Mouse (Mus musculus) forebrain, embryonic 14.5 days (tissue): ENCODE data around the gene Aldh16a1. TPM values are rescaled to one million over a fixed set of nuclear protein-coding genes. Genes with fewer than 3 reads are reported as not detected.

Source experiments
- ATAC-seq: fragments of 200-750 bp; cut with Nextera tagmentation; 2 replicates; pipeline ENCODE4 v1.8.0; 2017; ENCODE audit warnings: mild to moderate bottlenecking, moderate library complexity
- DNase-seq: peaks from one replicate; pipeline ENCODE4 v3.0.0-alpha.2; 2015; ENCODE audit warnings: low spot score
- H3K27ac ChIP-seq: fragments of 300-500 bp; sonication (generic); 2 replicates; pipeline ENCODE4 v1.5.1; 2014; ENCODE audit warnings: low read depth, mild to moderate bottlenecking, control low read depth, low read length, moderate library complexity
- H3K27me3 ChIP-seq: fragments of 300-500 bp; sonication (generic); replicated peaks from 2 replicates; pipeline ENCODE4 v1.6.1; 2014; ENCODE audit warnings: low read length, control low read depth, mixed read lengths; ENCODE audit not compliant: control insufficient read depth, insufficient read depth
- H3K36me3 ChIP-seq: fragments of 300-500 bp; sonication (generic); 2 replicates; pipeline ENCODE4 v1.6.1; 2014; ENCODE audit warnings: low read length, control low read depth; ENCODE audit not compliant: control insufficient read depth, insufficient read depth
- H3K4me1 ChIP-seq: fragments of 300-500 bp; sonication (generic); 2 replicates; pipeline ENCODE4 v1.6.1; 2014; ENCODE audit warnings: antibody characterized with exemption, low read length, control low read depth; ENCODE audit not compliant: control insufficient read depth, insufficient read depth
- H3K4me2 ChIP-seq: fragments of 300-500 bp; sonication (generic); 2 replicates; pipeline ENCODE4 v1.6.1; 2014; ENCODE audit warnings: mild to moderate bottlenecking, control low read depth, low read length
- H3K4me3 ChIP-seq: fragments of 300-500 bp; sonication (generic); 2 replicates; pipeline ENCODE4 v1.5.1; 2014; ENCODE audit warnings: low read depth, low read length, control low read depth
- H3K9ac ChIP-seq: fragments of 300-500 bp; sonication (generic); 2 replicates; pipeline ENCODE4 v1.6.1; 2014; ENCODE audit warnings: mild to moderate bottlenecking, low read length, control low read depth, moderate library complexity
- H3K9me3 ChIP-seq: fragments of 300-500 bp; sonication (generic); replicated peaks from 2 replicates; pipeline ENCODE4 v1.6.1; 2016; ENCODE audit warnings: low read length, control low read depth, mixed read lengths; ENCODE audit not compliant: control insufficient read depth
- WGBS: fragments of 180-500 bp; shearing (Covaris S2); extraction: QIAGEN DNeasy Blood & Tissue Kit; methylation state at CpG from one replicate; pipeline ENCODE4 v1.1.7; 2014; 5-methylcytosine and 5-hydroxymethylcytosine counted together
- polyA plus RNA-seq: library from polyadenylated mRNA; unstranded; fragments of >200 nt; fragmentation: Nextera tagmentation; extraction: Ambion mirVana; gene quantifications from 2 replicates; pipeline ENCODE4 v1.2.1, GENCODE M21; 2014

The Aldh16a1 gene
- polyA plus RNA-seq, result 24.4 and 26.8 TPM in 2 replicates

DNA sequence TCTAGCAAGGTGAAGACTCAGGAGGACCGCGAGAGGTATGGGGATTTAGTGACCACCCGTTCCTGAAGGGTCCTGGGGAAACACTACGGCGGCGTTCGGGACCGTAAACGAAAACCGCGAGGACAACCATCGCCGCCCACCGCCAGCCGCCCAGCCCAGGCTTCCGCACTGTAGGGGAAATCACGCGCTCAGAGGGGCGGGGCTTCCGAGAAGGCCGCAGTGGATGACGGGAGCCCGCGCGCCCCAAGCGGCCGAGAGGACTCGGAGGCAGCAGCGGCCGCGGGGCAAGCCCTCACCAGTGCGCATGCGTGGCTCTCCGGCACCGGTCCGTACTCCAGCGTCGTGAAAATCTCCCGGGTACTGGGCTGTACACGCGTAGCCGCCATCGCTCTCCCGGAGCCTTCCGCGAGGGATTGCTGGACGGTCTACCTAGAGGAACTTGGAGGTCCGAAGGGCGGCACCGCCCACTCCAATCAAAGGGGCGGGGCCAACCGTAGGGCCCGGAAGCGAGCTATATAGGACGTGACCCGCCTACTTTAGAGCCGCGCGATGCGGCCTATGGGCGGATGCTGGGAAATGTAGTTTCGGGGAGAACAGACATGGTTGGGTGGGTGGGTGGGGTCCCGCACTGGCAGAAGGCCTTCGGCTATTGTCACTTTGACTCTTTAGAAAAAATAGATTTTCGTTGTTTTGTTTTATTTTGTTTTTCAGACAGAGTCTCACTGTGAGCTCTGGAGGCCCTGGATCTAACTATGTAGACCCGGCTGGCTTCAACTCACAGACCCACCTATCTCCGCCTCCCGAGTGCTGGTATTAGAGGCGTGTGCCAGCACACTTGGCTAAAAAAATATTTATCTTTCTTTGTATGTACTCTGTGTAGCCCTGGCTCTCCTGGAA lies at the start of gene Aldh16a1, which contains the start of gene Pih1d1:
Aldh16a1 (minus strand) TSS at position 489 of the 897 bp plus-strand sequence.
Pih1d1 (plus strand) TSS at position 208 of the 897 bp plus-strand sequence.
- Histone ChIP-seq H3K4me3 (peak within 1 kb of the TSS; percentile 50), H3K4me1 (peaks cover 8% of the 10 kb centered on the region), H3K9me3 (no peaks in the 10 kb centered on the region), H3K36me3 (peaks cover 17% of the 10 kb centered on the region; the same call in 1 of the 2 replicates), H3K27ac (peak within 1 kb of the TSS; percentile 89), H3K9ac (peak within 1 kb of the TSS; percentile 83), H3K4me2 (peak within 1 kb of the TSS; percentile 84), H3K27me3 (no peaks in the 10 kb centered on the region)
- ATAC-seq (peak; percentile 97), DNase-seq (peak; percentile 98)
- WGBS, result 5% methylated on average over 67 of the region's 69 CpGs

DNA sequence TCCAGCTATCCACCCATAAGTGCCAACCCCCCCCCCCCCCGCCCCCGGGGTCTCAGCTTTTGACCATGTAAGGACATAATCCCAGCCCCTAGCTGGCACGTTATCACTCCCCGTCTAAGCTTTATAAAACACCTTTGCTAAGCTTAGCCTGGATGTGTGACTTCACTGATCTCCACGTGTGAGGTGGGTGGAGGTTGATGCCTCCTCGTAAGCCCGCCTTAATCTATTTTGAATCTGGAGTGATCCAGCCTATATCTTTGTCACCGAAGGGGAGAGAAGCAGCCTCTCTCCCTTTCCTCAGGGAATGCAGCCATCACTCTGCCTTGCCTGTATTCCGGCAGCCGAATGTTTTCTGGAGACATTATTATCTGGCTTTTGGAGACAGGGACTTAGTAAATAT lies 48.3 kb upstream of the Aldh16a1 start:
- Histone ChIP-seq H3K36me3 (no peaks in the 10 kb centered on the region), H3K4me3 (no peak overlapping the region), H3K4me1 (no peaks in the 10 kb centered on the region), H3K4me2 (no peak overlapping the region), H3K9me3 (no peaks in the 10 kb centered on the region), H3K27ac (no peak overlapping the region), H3K27me3 (0 out of 2 replicates have a peak, but pooled peaks cover 3% of the 10 kb centered on the region), H3K9ac (no peak overlapping the region)
- DNase-seq (no peak), ATAC-seq (no peak)
- 65% methylated on average over 10 of the region's 10 CpGs for WGBS

DNA sequence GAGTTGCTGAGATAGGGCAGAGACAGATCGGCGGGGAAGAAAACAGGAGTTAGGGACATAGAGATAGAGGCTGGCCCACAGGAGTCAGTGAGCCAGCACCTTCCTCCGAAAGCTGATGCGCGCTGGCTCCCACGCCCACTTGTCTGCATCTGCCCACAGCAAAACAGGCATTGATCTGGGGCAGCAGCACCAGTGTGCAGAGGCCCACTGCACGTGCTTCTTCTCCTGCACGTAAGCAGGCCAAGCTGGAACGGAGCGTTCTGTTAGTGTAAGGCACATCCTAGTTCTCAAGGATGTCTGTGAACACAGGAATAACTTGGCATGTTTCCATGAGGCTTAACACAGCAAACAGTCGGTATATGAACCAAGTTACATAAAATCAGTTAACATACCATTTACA lies 44.6 kb upstream of the Aldh16a1 start:
- H3K4me1 ChIP-seq, result no peaks in the 10 kb centered on the region
- WGBS, result 82% methylated on average over 11 of the region's 11 CpGs
- DNase-seq (no peak), ATAC-seq (no peak)
- H3K36me3 ChIP-seq, result no peaks in the 10 kb centered on the region
- 0 out of 2 replicates have a peak, but pooled peaks cover 3% of the 10 kb centered on the region for H3K27me3 ChIP-seq
- no peaks in the 10 kb centered on the region for H3K9me3 ChIP-seq
- H3K4me2 ChIP-seq, result no peak overlapping the region
- H3K4me3 ChIP-seq, result no peak overlapping the region
- H3K9ac ChIP-seq, result no peak overlapping the region
- H3K27ac ChIP-seq, result no peak overlapping the region

DNA sequence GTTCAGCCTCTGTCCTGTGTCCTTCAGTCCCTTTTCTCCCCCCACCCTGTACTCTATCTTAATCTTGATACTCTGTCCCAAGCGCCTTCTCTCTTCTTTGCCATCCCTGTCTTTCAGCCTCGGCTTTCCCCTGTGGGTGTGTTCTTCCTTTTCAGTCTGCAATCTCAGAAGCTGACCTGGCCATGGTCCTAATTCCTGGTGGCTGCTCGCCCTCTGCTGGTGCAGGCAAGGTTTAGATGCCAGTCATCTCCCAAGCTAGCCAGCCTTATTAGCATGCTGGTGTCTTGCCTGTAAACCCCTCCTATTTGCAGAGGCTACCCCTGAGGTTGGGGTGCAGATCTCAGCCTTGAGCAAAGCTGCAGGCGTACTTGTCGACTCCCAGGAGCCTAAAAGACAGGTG lies 44.1 kb upstream of the Aldh16a1 start:
- DNase-seq (peak; percentile 84), ATAC-seq (peak; percentile 73)
- H3K27ac ChIP-seq, result no peak overlapping the region
- 0 out of 2 replicates have a peak, but pooled peaks cover 3% of the 10 kb centered on the region for H3K27me3 ChIP-seq
- no peaks in the 10 kb centered on the region for H3K36me3 ChIP-seq
- H3K4me2 ChIP-seq, result no peak overlapping the region
- WGBS, result 13% methylated on average over 5 of the region's 5 CpGs
- no peak overlapping the region for H3K4me3 ChIP-seq
- H3K4me1 ChIP-seq, result no peaks in the 10 kb centered on the region
- no peaks in the 10 kb centered on the region for H3K9me3 ChIP-seq
- H3K9ac ChIP-seq, result no peak overlapping the region

DNA sequence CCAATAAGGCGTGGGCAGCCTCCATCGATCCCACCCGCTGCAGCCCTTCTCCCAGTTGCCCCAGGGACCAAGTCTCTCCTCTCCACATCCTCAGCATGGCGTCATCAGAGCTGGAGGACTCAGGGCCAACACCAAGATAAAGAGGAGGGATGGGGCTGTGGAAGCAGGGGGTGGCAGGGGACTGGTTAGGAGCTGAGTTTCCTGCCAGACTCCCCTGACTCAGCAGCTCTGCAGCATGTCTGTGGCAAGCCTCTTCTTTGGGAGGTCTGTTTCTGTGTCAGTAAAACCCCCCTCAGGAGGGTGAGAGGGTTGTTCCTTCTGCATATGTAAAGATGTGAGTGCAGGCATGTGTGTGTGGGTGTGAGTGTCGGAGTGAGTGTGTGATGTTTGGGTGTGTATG lies 42.6 kb upstream of the Aldh16a1 start:
- Histone ChIP-seq H3K4me1 (no peaks in the 10 kb centered on the region), H3K9me3 (no peaks in the 10 kb centered on the region), H3K4me2 (no peak overlapping the region), H3K9ac (no peak overlapping the region), H3K4me3 (no peak overlapping the region), H3K27me3 (no peaks in the 10 kb centered on the region), H3K27ac (no peak overlapping the region), H3K36me3 (no peaks in the 10 kb centered on the region)
- ATAC-seq (no peak), DNase-seq (no peak)
- 71% methylated on average over 5 of the region's 5 CpGs for WGBS

DNA sequence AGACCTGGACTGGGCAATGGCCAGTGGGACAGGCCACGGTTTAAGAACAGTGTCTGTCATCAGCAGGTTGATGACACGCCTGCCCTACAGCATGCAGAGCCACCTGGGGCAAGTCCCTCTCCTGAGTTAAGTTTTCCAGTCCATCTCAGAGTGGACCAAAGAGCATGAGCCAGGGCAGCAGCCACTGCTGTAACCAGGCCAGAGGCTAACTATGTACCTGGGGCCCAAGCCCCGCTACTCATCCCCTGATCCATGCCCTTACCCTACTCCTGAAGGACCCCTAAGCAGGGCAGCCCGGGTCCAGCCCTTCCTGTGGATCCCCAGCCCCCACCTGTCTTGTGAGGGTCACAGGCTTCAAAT lies 41.8 kb upstream of the Aldh16a1 start:
- Histone ChIP-seq H3K4me2 (no peak overlapping the region), H3K4me3 (no peak overlapping the region), H3K27ac (no peak overlapping the region), H3K9ac (no peak overlapping the region), H3K4me1 (no peaks in the 10 kb centered on the region), H3K27me3 (no peaks in the 10 kb centered on the region), H3K36me3 (no peaks in the 10 kb centered on the region), H3K9me3 (no peaks in the 10 kb centered on the region)
- ATAC-seq (no peak), DNase-seq (no peak)
- WGBS, result 78% methylated on average over 4 of the region's 4 CpGs

DNA sequence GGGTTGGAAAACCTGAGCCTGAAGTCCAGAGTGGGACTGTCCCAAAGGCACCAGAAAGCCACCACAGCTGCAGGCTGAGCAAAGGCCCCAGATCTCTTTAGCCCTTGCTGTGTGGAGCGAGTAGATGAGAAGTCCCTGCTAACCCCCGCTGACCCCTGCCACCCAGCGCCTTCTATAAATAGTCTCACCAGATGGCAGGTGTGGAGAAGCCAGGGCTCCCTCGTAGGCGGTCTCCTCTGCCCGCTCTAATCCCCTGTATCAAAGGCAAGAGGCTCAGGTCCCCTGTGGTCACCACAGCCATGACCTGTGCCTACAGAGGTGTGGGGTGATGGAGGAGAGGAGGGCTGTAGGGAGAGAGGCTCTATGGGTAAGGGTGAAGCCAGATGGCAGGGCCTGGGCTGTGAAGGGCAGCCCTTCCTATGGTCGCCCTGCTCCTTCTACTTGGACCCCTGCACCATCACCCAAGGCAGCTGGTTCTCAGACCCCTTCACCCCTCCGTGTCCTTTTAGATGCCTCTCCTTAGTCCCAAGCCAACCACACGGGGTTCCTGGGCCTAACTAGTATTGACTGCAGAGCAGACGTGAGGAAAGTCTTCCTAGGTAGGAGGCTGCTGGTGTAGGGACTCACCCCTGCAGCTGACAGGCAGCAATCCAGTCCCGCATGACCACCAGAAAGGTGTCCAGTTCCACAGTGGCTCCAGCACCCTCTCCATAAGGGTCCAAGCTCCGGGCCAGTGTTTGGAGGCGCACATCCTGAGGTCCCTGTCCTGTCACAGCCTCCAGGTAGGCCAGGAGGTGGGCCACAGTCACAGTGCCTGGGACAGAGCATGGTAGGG lies 41.2 kb upstream of the Aldh16a1 start:
- no peaks in the 10 kb centered on the region for H3K36me3 ChIP-seq
- DNase-seq (no peak), ATAC-seq (no peak)
- no peaks in the 10 kb centered on the region for H3K27me3 ChIP-seq
- no peak overlapping the region for H3K9ac ChIP-seq
- 63% methylated on average over 13 of the region's 13 CpGs for WGBS
- no peaks in the 10 kb centered on the region for H3K9me3 ChIP-seq
- H3K4me1 ChIP-seq, result no peaks in the 10 kb centered on the region
- no peak overlapping the region for H3K4me3 ChIP-seq
- no peak overlapping the region for H3K27ac ChIP-seq
- H3K4me2 ChIP-seq, result no peak overlapping the region

DNA sequence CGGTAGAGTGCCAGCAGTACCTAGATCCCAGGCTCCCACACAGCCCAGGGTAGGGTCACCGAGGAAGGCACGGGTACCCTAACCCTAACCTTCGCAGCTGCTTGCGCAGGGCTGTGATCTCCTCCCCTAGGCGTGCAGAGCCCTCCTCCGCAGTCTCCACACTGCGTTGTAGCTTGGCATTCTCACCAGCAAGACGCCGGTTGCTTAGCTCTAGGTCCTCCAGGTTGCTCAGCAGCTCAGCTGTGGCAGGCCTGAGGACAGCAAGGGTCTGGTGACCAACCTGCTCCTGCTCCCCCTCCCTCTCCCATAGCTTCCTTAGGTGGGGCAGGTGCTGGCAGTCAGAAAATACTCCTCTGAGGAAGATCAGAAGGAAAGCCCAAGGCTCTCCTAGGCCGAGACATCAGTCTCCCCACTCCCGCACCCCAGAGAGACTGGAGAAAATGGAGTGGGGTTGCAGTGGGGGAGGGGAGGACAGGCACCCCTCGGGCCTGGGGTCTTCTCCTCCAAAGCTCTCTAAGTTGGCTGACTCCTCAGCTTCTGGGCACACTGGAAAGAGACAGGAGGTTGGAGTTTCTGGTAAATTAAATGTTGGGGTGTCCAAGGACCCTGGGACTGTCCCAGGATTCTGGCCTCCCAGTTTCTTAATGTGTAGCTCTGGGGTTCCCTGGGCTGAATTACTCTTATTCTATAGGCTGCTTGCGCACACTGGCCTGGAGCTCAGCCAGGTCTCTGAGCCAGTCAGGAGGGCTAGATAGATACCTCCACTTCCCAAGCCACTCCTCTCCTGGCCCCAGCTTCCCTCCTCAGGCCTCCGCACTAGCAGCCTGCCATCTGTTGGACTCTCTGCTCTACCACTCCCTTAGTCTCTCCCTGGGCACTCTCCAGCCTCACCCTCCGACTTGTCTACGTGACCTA lies 39.7 kb upstream of the Aldh16a1 start:
- DNase-seq, result no peak
- Histone ChIP-seq H3K4me2 (no peak overlapping the region), H3K27me3 (no peaks in the 10 kb centered on the region), H3K9me3 (no peaks in the 10 kb centered on the region), H3K27ac (no peak overlapping the region), H3K4me1 (no peaks in the 10 kb centered on the region), H3K36me3 (no peaks in the 10 kb centered on the region), H3K4me3 (no peak overlapping the region), H3K9ac (no peak overlapping the region)
- no peak for ATAC-seq
- 69% methylated on average over 17 of the region's 17 CpGs for WGBS
